Mouse (Mus musculus): ENCODE results near the gene Ppm1n. TPM values are rescaled to one million over a fixed set of nuclear protein-coding genes. Genes with fewer than 3 reads are reported as not detected.
A peak's percentile ranks its signal among the peaks of the same experiment; 100 is the strongest.

Ppm1n gene
- polyA plus RNA-seq, 1 experiment from 2014 or later: 0.96 TPM

GRCm38 (mm10) chr7:19305796-19306765 is 26.2 kb upstream of the Ppm1n start:
- no peak overlapping the region for H3K9ac ChIP-seq
- H3K4me2 ChIP-seq: no peak overlapping the region
- WGBS: 50% methylated on average over 16 of the region's 16 CpGs
- no peaks in the 10 kb centered on the region for H3K9me3 ChIP-seq
- H3K36me3 ChIP-seq: no peaks in the 10 kb centered on the region
- no peak for ATAC-seq (ENCODE audit: low FRiP score, low read depth)
- no peak overlapping the region for H3K27ac ChIP-seq (replicated peaks)
- H3K4me3 ChIP-seq: no peak overlapping the region
- peaks cover 53% of the 10 kb centered on the region for H3K27me3 ChIP-seq
- H3K4me1 ChIP-seq (replicated peaks): peaks cover 61% of the 10 kb centered on the region

DNA sequence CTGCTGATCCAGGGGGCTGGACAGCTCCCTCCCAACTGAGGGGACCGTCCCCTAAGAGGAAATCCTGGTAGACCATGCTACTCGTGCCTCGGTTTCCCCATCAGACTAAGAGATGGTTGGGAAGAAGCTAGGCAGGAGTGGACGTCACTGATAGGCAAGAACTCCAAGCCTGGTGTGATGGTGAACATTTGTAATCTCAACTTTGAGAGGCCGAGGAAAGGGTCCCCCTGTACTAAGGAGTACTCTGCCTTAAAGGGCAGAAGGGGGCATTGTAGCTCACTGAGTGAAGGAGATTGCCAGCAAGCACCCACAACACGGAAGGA is 25.5 kb upstream of the Ppm1n start:
- no peak for ATAC-seq (ENCODE audit: low FRiP score, low read depth)
- no peaks in the 10 kb centered on the region for H3K9me3 ChIP-seq
- peak overlapping the region; percentile 54 for H3K4me2 ChIP-seq
- no peaks in the 10 kb centered on the region for H3K36me3 ChIP-seq
- H3K27ac ChIP-seq (replicated peaks): no peak overlapping the region
- 11% methylated on average over 6 of the region's 6 CpGs for WGBS
- no peak overlapping the region for H3K9ac ChIP-seq
- peak overlapping the region; percentile 31 for H3K4me3 ChIP-seq
- H3K27me3 ChIP-seq: peaks cover 53% of the 10 kb centered on the region
- H3K4me1 ChIP-seq (replicated peaks): peaks cover 58% of the 10 kb centered on the region

DNA sequence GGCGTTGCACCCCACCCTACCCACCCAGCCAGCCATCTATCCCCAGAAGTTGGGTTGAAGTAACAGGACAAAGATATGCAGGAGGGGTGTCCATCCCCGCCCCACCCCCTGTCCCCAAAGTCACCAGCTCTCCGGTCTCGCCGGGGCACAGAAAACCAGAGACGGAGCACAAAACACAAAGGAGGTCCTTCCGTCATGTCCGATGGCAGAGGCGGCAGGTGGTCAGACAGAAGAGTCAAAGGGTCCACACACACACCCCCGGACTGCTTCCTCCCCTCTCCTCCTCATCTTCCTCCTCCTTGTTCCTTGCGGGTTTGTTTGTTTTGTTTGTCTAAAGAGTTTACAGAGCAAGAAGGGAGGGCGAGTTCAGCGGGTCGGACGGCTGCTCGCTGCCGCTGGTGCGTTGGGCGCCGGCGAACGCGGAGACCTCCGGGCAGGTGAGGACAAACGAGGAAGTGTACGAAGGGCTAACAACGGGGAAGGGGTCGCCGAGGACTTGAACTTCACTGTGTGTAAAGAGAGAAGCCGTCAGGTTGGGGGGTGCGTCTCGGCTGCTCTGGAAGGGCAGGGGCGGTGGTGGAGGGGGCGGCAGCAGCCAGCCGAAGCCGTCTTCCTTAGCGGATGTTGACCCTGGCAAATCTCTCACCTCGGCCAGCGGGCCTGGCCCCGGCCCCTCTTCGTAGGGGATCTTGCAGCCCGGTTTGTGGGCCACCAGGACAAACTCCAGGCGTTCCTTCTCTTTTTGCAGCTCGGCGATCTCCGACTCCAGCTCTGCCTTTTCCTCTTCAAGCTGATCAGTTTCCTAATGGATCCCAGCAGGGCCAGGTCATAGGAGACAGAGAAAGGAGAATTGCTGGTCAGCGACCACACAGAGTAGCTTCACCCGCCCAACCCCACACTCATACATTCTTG is 24.9 kb upstream of the Ppm1n start:
- peak overlapping the region; percentile 31 for H3K4me3 ChIP-seq
- peak overlapping the region; percentile 30 for H3K9ac ChIP-seq
- no peak overlapping the region for H3K27ac ChIP-seq (replicated peaks)
- 1% methylated on average over 47 of the region's 48 CpGs for WGBS
- peak overlapping the region; percentile 54 for H3K4me2 ChIP-seq
- peaks cover 57% of the 10 kb centered on the region for H3K4me1 ChIP-seq (replicated peaks)
- peaks cover 53% of the 10 kb centered on the region for H3K27me3 ChIP-seq
- H3K9me3 ChIP-seq: no peaks in the 10 kb centered on the region
- H3K36me3 ChIP-seq: no peaks in the 10 kb centered on the region
- no peak for ATAC-seq (ENCODE audit: low FRiP score, low read depth)

DNA sequence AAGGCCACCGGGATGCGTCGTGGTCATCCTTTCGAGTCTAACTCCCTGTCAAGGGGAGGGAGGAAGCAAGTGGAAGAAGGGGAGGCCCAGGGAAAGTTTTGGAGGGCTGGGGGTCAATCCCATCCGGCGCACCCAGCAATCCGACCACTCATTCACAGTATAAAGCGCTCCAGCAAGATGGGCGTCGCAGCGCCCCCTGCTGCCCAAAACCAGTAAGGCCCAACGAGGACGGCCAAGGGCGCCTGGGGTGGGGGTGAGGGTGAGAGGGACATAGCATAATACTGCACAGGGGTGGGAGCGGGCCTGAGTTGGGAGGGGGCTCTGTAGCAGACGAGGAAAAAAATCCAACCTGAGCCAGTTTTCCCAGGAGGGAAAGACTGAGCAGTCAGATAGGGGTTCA is 23.9 kb upstream of the Ppm1n start:
- Histone ChIP-seq H3K4me2 (peak overlapping the region; percentile 54), H3K36me3 (no peaks in the 10 kb centered on the region), H3K27ac (replicated peaks) (no peak overlapping the region), H3K4me3 (peak overlapping the region; percentile 31), H3K9ac (no peak overlapping the region), H3K27me3 (peaks cover 53% of the 10 kb centered on the region), H3K9me3 (no peaks in the 10 kb centered on the region), H3K4me1 (replicated peaks) (peaks cover 47% of the 10 kb centered on the region)
- no peak for ATAC-seq (ENCODE audit: low FRiP score, low read depth)
- WGBS: 2% methylated on average over 16 of the region's 16 CpGs

DNA sequence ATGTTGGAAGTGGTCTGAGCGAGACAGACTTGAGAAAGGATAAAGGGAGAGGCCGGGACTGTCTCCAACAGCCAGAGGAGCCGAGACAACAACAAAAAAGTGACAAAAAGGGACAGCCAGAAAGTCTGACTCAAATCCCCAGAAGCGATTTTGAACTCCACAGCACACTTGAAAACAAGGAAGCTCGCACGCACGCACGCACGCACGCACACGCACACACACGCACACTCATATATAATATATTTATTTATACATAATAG is 23.1 kb upstream of the Ppm1n start:
- peaks cover 53% of the 10 kb centered on the region for H3K27me3 ChIP-seq
- no peak overlapping the region for H3K27ac ChIP-seq (replicated peaks)
- no peak overlapping the region for H3K4me2 ChIP-seq
- no peaks in the 10 kb centered on the region for H3K9me3 ChIP-seq
- no peak for ATAC-seq (ENCODE audit: low FRiP score, low read depth)
- peaks cover 41% of the 10 kb centered on the region for H3K4me1 ChIP-seq (replicated peaks)
- H3K4me3 ChIP-seq: no peak overlapping the region
- no peaks in the 10 kb centered on the region for H3K36me3 ChIP-seq
- 79% methylated on average over 12 of the region's 12 CpGs for WGBS
- no peak overlapping the region for H3K9ac ChIP-seq

DNA sequence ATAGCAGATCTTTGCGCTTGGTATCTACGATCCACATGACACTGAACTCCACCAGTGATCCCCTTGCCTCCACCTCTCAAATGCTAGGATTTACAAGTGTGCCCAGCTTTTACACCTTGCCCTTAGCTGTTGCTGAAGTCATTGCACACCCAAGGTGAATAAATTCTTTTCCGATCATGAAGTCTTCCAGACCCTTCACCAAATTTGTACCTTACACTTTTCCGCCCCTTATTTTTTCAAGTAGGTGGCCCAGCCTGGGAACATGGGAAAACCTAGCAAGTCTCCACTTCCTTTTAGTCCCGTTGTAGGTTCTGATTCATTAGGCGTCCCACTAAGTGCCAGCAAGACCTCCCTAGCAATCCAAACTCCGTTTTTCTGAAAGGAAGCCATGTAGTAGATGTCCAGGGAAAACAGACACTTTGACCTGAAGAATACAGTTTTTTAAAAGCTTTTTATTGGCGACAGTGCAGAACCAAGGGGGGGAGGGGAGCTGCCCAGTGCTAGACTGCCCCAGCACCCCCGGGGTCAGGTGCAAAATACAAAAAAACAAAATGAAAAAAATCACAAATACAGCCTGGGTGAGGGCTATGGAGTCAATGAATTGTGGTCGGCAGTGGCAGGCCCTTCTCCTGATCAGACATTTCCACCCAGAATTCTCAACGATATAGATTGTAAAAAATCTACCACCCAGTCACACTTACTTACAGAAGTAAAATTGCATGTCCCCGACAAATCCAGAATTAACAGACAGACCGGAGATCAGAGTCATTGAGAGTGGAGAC is 22.6 kb upstream of the Ppm1n start:
- peak overlapping the region; percentile 43; the same call in 1 of the 2 replicates for H3K9ac ChIP-seq
- H3K27me3 ChIP-seq: peaks cover 53% of the 10 kb centered on the region
- no peaks in the 10 kb centered on the region for H3K9me3 ChIP-seq
- no peak for ATAC-seq (ENCODE audit: low FRiP score, low read depth)
- H3K36me3 ChIP-seq: no peaks in the 10 kb centered on the region
- no peak overlapping the region for H3K27ac ChIP-seq (replicated peaks)
- peak overlapping the region; percentile 56 for H3K4me2 ChIP-seq
- peak overlapping the region; percentile 46 for H3K4me3 ChIP-seq
- H3K4me1 ChIP-seq (replicated peaks): peaks cover 36% of the 10 kb centered on the region
- 48% methylated on average over 13 of the region's 13 CpGs for WGBS

DNA sequence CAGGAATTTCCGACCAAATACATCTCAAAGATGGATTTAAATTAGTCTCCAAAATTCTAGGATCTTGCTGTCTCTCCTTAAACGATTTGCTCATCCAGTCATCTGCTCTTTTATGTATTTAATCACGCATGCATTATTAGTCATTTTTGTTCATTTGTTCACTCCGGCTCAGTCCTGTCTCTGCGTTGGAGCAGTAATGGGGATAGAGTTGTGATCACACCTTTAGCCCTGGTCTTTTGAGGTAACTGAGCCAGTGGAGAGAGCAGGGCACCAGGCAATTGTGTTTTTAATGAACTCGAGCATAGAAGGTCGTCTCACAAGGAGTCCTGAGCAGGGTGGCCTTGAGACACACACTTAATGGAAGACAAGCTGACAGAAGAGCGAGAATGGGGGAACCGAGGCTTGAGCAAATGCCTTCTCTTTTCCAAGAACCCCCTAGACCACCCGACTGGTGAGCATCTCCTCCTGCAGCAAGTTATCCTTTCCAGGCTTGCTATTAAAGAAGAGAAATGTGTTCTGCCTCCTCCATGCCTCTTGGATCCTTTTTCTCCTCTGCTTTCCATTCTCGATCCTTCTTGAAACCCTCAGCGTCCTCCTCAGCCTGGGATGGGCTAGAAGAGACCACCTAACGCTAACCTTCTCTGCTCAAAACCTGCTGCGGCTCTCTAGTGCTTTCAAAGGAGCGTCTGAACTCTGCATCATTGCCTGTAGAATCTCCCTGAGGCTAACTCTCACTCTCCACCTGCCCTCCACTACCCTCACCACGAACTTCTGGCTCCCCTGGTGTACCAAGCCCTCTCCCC is 21.8 kb upstream of the Ppm1n start:
- Histone ChIP-seq H3K27ac (replicated peaks) (no peak overlapping the region), H3K36me3 (no peaks in the 10 kb centered on the region)
- WGBS: 9% methylated on average over 16 of the region's 16 CpGs

DNA sequence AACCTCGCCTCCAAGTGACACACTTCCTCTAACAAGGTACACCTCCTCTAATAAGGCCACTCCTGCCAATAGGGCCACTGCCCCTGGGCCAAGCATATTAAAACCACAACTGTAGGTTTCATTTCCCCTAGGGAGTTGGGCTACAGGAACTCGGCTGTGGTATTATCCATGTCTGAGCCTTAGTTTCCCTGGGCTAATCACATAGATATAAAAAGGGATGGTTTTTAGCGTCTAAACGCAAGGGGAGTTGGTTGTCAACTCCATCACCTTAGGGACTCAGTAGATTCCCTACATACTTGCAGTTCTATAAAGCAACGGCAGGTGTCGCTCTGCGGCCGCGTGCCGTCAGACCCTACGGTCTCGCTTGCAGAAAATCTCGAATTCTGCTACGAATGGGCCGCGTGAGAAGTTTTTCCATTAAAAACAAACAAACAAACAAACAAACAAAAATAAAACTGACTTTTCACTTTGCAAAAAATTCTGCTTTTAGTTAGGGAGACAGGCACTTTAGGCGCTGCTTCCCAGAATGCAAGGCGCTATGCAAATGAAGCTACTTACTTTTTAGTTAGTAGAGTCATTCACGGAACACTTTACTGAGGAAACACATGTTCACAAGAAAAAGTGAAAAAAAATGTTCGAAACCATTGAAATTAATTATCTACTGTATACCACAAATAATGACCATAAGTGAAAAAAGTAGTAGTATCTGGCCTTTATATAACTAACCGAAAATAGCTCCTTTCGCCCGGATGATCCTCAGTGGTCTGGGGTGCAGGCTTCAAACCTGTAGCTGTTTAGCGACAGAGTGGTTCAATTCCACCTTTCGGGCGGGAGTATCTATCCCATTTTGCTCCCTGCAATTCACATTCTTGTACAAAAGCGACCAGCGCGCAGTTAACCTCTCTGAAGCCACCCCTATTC is 20.9 kb upstream of the Ppm1n start:
- H3K27me3 ChIP-seq: peaks cover 37% of the 10 kb centered on the region
- H3K4me1 ChIP-seq (replicated peaks): peaks cover 35% of the 10 kb centered on the region
- H3K9ac ChIP-seq: peak overlapping the region; percentile 43
- H3K4me2 ChIP-seq: peak overlapping the region; percentile 56
- ATAC-seq (ENCODE audit: low FRiP score, low read depth): peak; percentile 81
- H3K36me3 ChIP-seq: no peaks in the 10 kb centered on the region
- WGBS: under 1% methylated on average over 29 of the region's 29 CpGs
- peak overlapping the region; percentile 46 for H3K4me3 ChIP-seq
- H3K9me3 ChIP-seq: no peaks in the 10 kb centered on the region
- H3K27ac ChIP-seq (replicated peaks): no peak overlapping the region

More for the DNA sequence above, 21.8 kb upstream of the Ppm1n start:
- Histone ChIP-seq H3K27me3 (peaks cover 46% of the 10 kb centered on the region), H3K9ac (peak overlapping the region; percentile 43), H3K4me2 (peak overlapping the region; percentile 56), H3K4me3 (peak overlapping the region; percentile 46), H3K9me3 (no peaks in the 10 kb centered on the region), H3K4me1 (replicated peaks) (peaks cover 35% of the 10 kb centered on the region)
- 0 out of 2 replicates have a peak, but pooled peaks have one; percentile 19 for ATAC-seq (ENCODE audit: low FRiP score, low read depth)

DNA sequence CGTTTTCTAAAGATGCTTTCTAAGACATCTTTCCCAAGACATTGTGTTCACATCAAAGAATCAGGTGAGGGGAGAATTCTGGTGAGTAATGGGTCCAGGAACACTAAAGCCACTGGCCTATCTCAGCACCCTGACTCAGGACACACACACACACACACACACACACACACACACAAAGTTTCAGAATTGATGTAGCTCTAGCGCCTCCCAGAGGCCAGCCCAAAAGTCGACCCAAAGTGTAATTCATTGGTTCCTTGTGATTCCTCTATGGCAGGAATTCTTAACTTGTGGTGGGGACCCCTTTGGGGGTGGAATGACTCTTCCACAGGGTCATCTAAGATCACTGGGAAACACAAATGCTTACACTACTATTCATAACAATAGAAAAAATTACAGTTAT is 19.3 kb upstream of the Ppm1n start:
- H3K4me1 ChIP-seq (replicated peaks): peaks cover 22% of the 10 kb centered on the region
- no peak overlapping the region for H3K4me2 ChIP-seq
- H3K36me3 ChIP-seq: peaks cover 8% of the 10 kb centered on the region
- ATAC-seq (ENCODE audit: low FRiP score, low read depth): no peak
- no peaks in the 10 kb centered on the region for H3K9me3 ChIP-seq
- no peak overlapping the region for H3K9ac ChIP-seq
- no peak overlapping the region for H3K27ac ChIP-seq (replicated peaks)
- peaks cover 21% of the 10 kb centered on the region for H3K27me3 ChIP-seq
- WGBS: 18% methylated on average over 3 of the region's 3 CpGs
- H3K4me3 ChIP-seq: no peak overlapping the region

DNA sequence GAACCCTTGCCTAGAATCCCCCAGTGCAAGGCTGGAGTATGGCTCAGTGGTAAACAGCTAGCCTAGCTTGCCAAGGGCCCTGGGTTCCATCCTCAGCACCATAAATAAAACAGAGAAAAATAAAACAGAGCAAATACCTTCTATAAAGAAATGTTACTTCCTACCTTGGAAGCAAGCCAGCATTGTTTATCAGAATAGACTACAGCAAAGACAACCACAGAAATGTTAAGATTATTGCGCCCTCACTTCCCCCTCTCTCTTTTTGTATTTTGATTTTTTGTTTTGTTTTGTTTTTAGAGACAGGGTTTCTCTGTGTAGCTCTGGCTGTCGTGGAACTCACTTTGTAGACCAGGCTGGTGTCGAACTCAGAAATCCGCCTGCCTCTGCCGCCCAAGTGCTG is 17.9 kb upstream of the Ppm1n start:
- H3K4me3 ChIP-seq: no peak overlapping the region
- 91% methylated on average over 5 of the region's 5 CpGs for WGBS
- no peak for ATAC-seq (ENCODE audit: low FRiP score, low read depth)
- peaks cover 7% of the 10 kb centered on the region for H3K27me3 ChIP-seq
- no peak overlapping the region for H3K27ac ChIP-seq (replicated peaks)
- H3K36me3 ChIP-seq: peaks cover 19% of the 10 kb centered on the region
- no peak overlapping the region for H3K4me2 ChIP-seq
- no peaks in the 10 kb centered on the region for H3K9me3 ChIP-seq
- no peak overlapping the region for H3K9ac ChIP-seq
- H3K4me1 ChIP-seq (replicated peaks): peaks cover 16% of the 10 kb centered on the region
